Mouse (Mus musculus) E14TG2a.4 (cell line): ENCODE measurements around the gene Scnn1b.

Source experiments
- CTCF ChIP-seq: conservative IDR thresholded peaks from 2 replicates; pipeline ENCODE4 v1.5.1; 2014; ENCODE audit warnings: low read length
- NANOG ChIP-seq: IDR thresholded peaks from 2 replicates; pipeline ENCODE4 v1.6.1; 2014; ENCODE audit warnings: borderline replicate concordance, low read length, mixed read lengths
- POU5F1 ChIP-seq: IDR thresholded peaks from 2 replicates; pipeline ENCODE4 v1.6.1; 2014; ENCODE audit warnings: low read length, borderline replicate concordance

- no peak for TF ChIP-seq NANOG
- TF ChIP-seq CTCF: no peak
- TF ChIP-seq POU5F1: no peak
These were observed 24.0 kb upstream of the Scnn1b start for GRCm38 (mm10) chr7:121840810-121841209.
